Mouse (Mus musculus): ENCODE data around the gene Far1. TPM values are rescaled to one million over a fixed set of nuclear protein-coding genes. Genes with fewer than 3 reads are reported as not detected.

Gene Far1
- polyA plus RNA-seq, 1 experiment from 2014 or later: 78.7 TPM

DNA sequence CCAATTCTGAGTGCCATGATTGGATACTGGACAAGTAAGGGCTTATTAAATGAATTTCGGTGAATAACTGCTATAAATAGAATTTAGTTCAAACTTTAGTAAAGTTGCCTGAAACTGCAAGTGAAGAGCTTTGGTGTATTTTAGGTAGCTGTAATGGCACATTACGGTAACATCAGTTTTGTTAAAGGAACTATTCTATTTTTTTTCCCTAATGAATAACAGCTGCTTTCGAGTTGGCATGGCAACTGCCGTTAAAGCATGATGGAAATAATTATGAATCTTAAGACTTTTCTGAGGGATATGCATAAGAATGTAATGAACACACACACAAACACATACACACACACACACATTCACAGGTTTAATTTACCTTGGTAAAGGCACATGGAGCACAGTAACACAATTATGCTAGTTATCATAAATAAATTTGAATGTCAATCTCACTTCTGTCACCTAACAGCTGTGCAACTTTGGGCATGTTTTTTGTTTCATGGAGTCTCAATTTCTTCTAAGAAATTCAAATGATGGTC is 8.1 kb upstream of the Far1 start:
- H3K9ac ChIP-seq (ENCODE audit: low read depth, low read length): no peak overlapping the region
- DNase-seq (ENCODE audit: low spot score) (peak; percentile 40), ATAC-seq (ENCODE audit: low read depth) (no peak)
- no peaks in the 10 kb centered on the region for H3K36me3 ChIP-seq (ENCODE audit: control insufficient read depth, insufficient read depth, low read length)
- H3K9me3 ChIP-seq (ENCODE audit: control insufficient read depth, low read length): no peaks in the 10 kb centered on the region
- H3K27me3 ChIP-seq (replicated peaks; ENCODE audit: control insufficient read depth, insufficient read depth, low read length): no peaks in the 10 kb centered on the region
- H3K4me1 ChIP-seq (ENCODE audit: control insufficient read depth, insufficient read depth, low read length): 0 out of 2 replicates have a peak, but pooled peaks cover 3% of the 10 kb centered on the region
- H3K27ac ChIP-seq (replicated peaks; ENCODE audit: low read depth, low read length): no peak overlapping the region
- H3K4me3 ChIP-seq (ENCODE audit: low read depth, low read length): no peak overlapping the region
- no peak overlapping the region for H3K4me2 ChIP-seq (ENCODE audit: low read depth, low read length)
- WGBS: 38% methylated on average over 4 of the region's 4 CpGs

GRCm38 (mm10) chr7:113507846-113508245 is 5.8 kb upstream of the Far1 start:
- 52% methylated on average over 3 of the region's 3 CpGs for WGBS
- no peak overlapping the region for H3K4me2 ChIP-seq (ENCODE audit: low read depth, low read length)

DNA sequence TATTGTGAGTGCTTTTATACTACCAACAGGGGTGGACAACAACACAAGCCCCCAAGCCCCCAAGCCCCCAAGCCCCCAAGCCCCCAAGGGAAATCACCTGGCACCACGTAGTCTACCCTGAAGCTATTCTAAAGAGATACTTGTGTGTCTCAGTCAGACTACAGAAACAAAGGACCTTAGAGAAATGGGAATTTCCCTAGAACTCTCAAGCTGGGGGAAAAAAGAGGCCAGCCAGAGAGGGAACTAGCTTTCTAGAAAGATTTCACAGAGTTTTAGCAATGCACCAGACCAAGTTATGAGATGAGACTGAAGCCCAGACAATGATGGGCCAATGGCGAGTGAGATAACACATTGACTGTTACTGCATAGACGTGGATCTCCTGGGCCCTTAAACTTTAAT is 2.2 kb upstream of the Far1 start:
- Histone ChIP-seq H3K36me3 (ENCODE audit: control insufficient read depth, insufficient read depth, low read length) (no peaks in the 10 kb centered on the region), H3K27me3 (replicated peaks; ENCODE audit: control insufficient read depth, insufficient read depth, low read length) (no peaks in the 10 kb centered on the region), H3K4me3 (ENCODE audit: low read depth, low read length) (no peak overlapping the region), H3K9me3 (ENCODE audit: control insufficient read depth, low read length) (no peaks in the 10 kb centered on the region), H3K9ac (ENCODE audit: low read depth, low read length) (no peak overlapping the region), H3K4me1 (ENCODE audit: control insufficient read depth, insufficient read depth, low read length) (peaks cover 16% of the 10 kb centered on the region), H3K4me2 (ENCODE audit: low read depth, low read length) (no peak overlapping the region), H3K27ac (replicated peaks; ENCODE audit: low read depth, low read length) (no peak overlapping the region)
- DNase-seq (ENCODE audit: low spot score): no peak
- ATAC-seq (ENCODE audit: low read depth): no peak
- 78% methylated on average over 3 of the region's 3 CpGs for WGBS

More at GRCm38 (mm10) chr7:113507846-113508245, 5.8 kb upstream of the Far1 start:
- no peak overlapping the region for H3K9ac ChIP-seq (ENCODE audit: low read depth, low read length)
- H3K9me3 ChIP-seq (ENCODE audit: control insufficient read depth, low read length): no peaks in the 10 kb centered on the region
- no peaks in the 10 kb centered on the region for H3K36me3 ChIP-seq (ENCODE audit: control insufficient read depth, insufficient read depth, low read length)
- H3K27me3 ChIP-seq (replicated peaks; ENCODE audit: control insufficient read depth, insufficient read depth, low read length): no peaks in the 10 kb centered on the region
- ATAC-seq (ENCODE audit: low read depth) (no peak), DNase-seq (ENCODE audit: low spot score) (no peak)
- peaks cover 8% of the 10 kb centered on the region for H3K4me1 ChIP-seq (ENCODE audit: control insufficient read depth, insufficient read depth, low read length)
- no peak overlapping the region for H3K27ac ChIP-seq (replicated peaks; ENCODE audit: low read depth, low read length)
- no peak overlapping the region for H3K4me3 ChIP-seq (ENCODE audit: low read depth, low read length)

GRCm38 (mm10) chr7:113512527-113513285 is 928 bp upstream of the Far1 start:
- no peaks in the 10 kb centered on the region for H3K27me3 ChIP-seq (replicated peaks; ENCODE audit: control insufficient read depth, insufficient read depth, low read length)
- H3K36me3 ChIP-seq (ENCODE audit: control insufficient read depth, insufficient read depth, low read length): no peaks in the 10 kb centered on the region
- no peaks in the 10 kb centered on the region for H3K9me3 ChIP-seq (ENCODE audit: control insufficient read depth, low read length)
- H3K4me1 ChIP-seq (ENCODE audit: control insufficient read depth, insufficient read depth, low read length): peaks cover 16% of the 10 kb centered on the region
- peak overlapping the region; percentile 72; the same call in 1 of the 2 replicates for H3K27ac ChIP-seq (replicated peaks; ENCODE audit: low read depth, low read length)
- DNase-seq (ENCODE audit: low spot score) (peak; percentile 4), ATAC-seq (ENCODE audit: low read depth) (peak; percentile 1)
- H3K4me3 ChIP-seq (ENCODE audit: low read depth, low read length): peak overlapping the region; percentile 97
- H3K9ac ChIP-seq (ENCODE audit: low read depth, low read length): peak overlapping the region; percentile 75
- peak overlapping the region; percentile 91 for H3K4me2 ChIP-seq (ENCODE audit: low read depth, low read length)
- WGBS: 16% methylated on average over 20 of the region's 20 CpGs

- under 1% methylated on average over 21 of the region's 45 CpGs for WGBS
- Histone ChIP-seq H3K27ac (replicated peaks; ENCODE audit: low read depth, low read length) (peak overlapping the region; percentile 97), H3K27me3 (replicated peaks; ENCODE audit: control insufficient read depth, insufficient read depth, low read length) (no peaks in the 10 kb centered on the region), H3K4me1 (ENCODE audit: control insufficient read depth, insufficient read depth, low read length) (peaks cover 16% of the 10 kb centered on the region), H3K4me3 (ENCODE audit: low read depth, low read length) (peak overlapping the region; percentile 97), H3K4me2 (ENCODE audit: low read depth, low read length) (peak overlapping the region; percentile 62), H3K36me3 (ENCODE audit: control insufficient read depth, insufficient read depth, low read length) (no peaks in the 10 kb centered on the region), H3K9ac (ENCODE audit: low read depth, low read length) (peak overlapping the region; percentile 95), H3K9me3 (ENCODE audit: control insufficient read depth, low read length) (no peaks in the 10 kb centered on the region)
- DNase-seq (ENCODE audit: low spot score) (peak; percentile 23), ATAC-seq (ENCODE audit: low read depth) (peak; percentile 74)
Observed at GRCm38 (mm10) chr7:113513963-113514649, 472 bp downstream of the Far1 start.

DNA sequence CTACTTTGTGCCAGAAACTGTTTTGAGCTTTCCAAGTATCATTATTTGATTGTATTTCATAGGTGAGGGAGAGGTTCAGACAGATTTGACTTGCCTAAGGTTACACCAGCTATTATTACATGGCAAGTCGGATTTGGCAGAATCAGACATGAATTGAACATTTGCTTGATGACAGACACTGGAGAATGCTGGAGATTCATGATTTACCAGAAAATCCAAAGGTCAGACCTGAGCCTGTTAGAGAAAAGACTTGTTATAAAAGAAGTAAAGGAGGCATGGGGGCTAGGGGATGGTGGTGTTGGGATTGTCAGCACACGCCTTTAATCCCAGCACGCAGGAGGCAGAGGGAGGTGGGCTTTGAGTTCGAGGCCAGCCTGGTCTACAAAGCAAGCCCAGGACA is 2.2 kb downstream of the Far1 start:
- 78% methylated on average over 4 of the region's 4 CpGs for WGBS
- H3K27me3 ChIP-seq (replicated peaks; ENCODE audit: control insufficient read depth, insufficient read depth, low read length): no peaks in the 10 kb centered on the region
- H3K4me2 ChIP-seq (ENCODE audit: low read depth, low read length): no peak overlapping the region
- ATAC-seq (ENCODE audit: low read depth) (no peak), DNase-seq (ENCODE audit: low spot score) (no peak)
- no peaks in the 10 kb centered on the region for H3K9me3 ChIP-seq (ENCODE audit: control insufficient read depth, low read length)
- H3K9ac ChIP-seq (ENCODE audit: low read depth, low read length): no peak overlapping the region
- H3K4me1 ChIP-seq (ENCODE audit: control insufficient read depth, insufficient read depth, low read length): peaks cover 16% of the 10 kb centered on the region
- H3K36me3 ChIP-seq (ENCODE audit: control insufficient read depth, insufficient read depth, low read length): no peaks in the 10 kb centered on the region
- H3K4me3 ChIP-seq (ENCODE audit: low read depth, low read length): no peak overlapping the region
- H3K27ac ChIP-seq (replicated peaks; ENCODE audit: low read depth, low read length): no peak overlapping the region

DNA sequence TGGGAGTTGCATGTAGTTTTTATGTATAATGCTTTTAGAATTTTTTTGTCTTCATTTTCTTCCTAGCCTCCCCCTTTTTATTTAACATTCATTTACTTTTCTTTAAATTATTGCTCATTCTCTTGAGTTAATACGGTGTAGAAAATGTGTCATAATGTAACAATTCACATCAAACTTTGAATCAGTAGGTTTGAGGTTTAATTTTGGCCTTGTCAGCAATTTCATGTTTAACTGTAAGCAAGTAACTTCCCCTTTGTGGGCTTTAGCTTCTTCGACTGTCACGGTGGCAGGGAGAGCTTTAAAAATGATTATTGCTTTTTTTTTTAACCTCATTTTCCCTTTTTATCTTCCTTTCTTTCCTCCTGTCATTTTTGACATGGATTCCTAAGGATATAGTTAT is 4.8 kb downstream of the Far1 start:
- peaks cover 11% of the 10 kb centered on the region; the same call in 1 of the 2 replicates for H3K4me1 ChIP-seq (ENCODE audit: control insufficient read depth, insufficient read depth, low read length)
- H3K27me3 ChIP-seq (replicated peaks; ENCODE audit: control insufficient read depth, insufficient read depth, low read length): no peaks in the 10 kb centered on the region
- WGBS: 62% methylated on average over 3 of the region's 3 CpGs
- no peak overlapping the region for H3K27ac ChIP-seq (replicated peaks; ENCODE audit: low read depth, low read length)
- ATAC-seq (ENCODE audit: low read depth): no peak
- H3K9me3 ChIP-seq (ENCODE audit: control insufficient read depth, low read length): no peaks in the 10 kb centered on the region
- no peak for DNase-seq (ENCODE audit: low spot score)
- no peak overlapping the region for H3K4me2 ChIP-seq (ENCODE audit: low read depth, low read length)
- H3K9ac ChIP-seq (ENCODE audit: low read depth, low read length): no peak overlapping the region
- no peaks in the 10 kb centered on the region for H3K36me3 ChIP-seq (ENCODE audit: control insufficient read depth, insufficient read depth, low read length)
- H3K4me3 ChIP-seq (ENCODE audit: low read depth, low read length): no peak overlapping the region

DNA sequence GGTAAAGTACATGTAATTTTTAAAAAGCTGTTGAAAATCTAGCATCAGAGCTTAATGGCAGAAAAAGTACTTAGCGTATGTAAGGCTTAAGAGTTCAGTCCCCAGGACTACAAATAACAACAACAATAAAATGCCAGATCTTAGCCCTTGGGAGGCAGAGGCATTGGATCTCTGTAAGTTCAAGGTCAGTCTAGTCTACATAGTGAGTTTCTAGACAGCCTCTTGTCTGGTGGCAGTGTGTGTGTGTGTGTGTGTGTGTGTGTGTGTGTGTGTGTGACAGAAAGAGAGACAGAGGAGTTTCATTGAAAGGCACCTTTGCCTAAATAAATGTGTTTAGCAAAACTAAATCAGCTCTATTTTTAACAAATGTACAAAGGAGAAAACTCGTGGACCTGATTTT is 5.3 kb downstream of the Far1 start:
- H3K4me2 ChIP-seq (ENCODE audit: low read depth, low read length): no peak overlapping the region
- peaks cover 11% of the 10 kb centered on the region; the same call in 1 of the 2 replicates for H3K4me1 ChIP-seq (ENCODE audit: control insufficient read depth, insufficient read depth, low read length)
- H3K9me3 ChIP-seq (ENCODE audit: control insufficient read depth, low read length): no peaks in the 10 kb centered on the region
- WGBS: 87% methylated on average over 2 of the region's 2 CpGs
- H3K27me3 ChIP-seq (replicated peaks; ENCODE audit: control insufficient read depth, insufficient read depth, low read length): no peaks in the 10 kb centered on the region
- H3K4me3 ChIP-seq (ENCODE audit: low read depth, low read length): no peak overlapping the region
- no peak overlapping the region for H3K27ac ChIP-seq (replicated peaks; ENCODE audit: low read depth, low read length)
- DNase-seq (ENCODE audit: low spot score) (no peak), ATAC-seq (ENCODE audit: low read depth) (no peak)
- H3K36me3 ChIP-seq (ENCODE audit: control insufficient read depth, insufficient read depth, low read length): no peaks in the 10 kb centered on the region
- H3K9ac ChIP-seq (ENCODE audit: low read depth, low read length): no peak overlapping the region

All from embryonic facial prominence, embryonic 14.5 days (tissue).